Mouse (Mus musculus): ENCODE measurements around the gene Gm5150.

GRCm38 (mm10) chr3:16003890-16004633 lies 2.2 kb downstream of the Gm5150 start:
- TF ChIP-seq CTCF (IDR thresholded peaks at IDR 0.05; ENCODE audit: low read depth, low read length) (no peak), POLR2A (IDR thresholded peaks at IDR 0.05; ENCODE audit: extremely low read depth, insufficient read depth, low read length) (no peak)

Measured in liver, adult 2 months (tissue).